Mouse (Mus musculus) thymus, postnatal 0 days (tissue): ENCODE data around the gene Pax7. TPM values are rescaled to one million over a fixed set of nuclear protein-coding genes. Genes with fewer than 3 reads are reported as not detected.

Source experiments
- DNase-seq: peaks from one replicate; pipeline ENCODE4 v3.0.0-alpha.2; 2015; ENCODE audit warnings: low spot score
- polyA plus RNA-seq: library from polyadenylated mRNA; unstranded; fragments of >200 nt; fragmentation: Nextera tagmentation; extraction: Ambion mirVana; gene quantifications from 2 replicates; pipeline ENCODE4 v1.2.1, GENCODE M21; 2015

Gene Pax7
- polyA plus RNA-seq, 1 experiment from 2014 or later, result 0.09 TPM

- peak; percentile 65 for DNase-seq
These were observed 19.9 kb downstream of the Pax7 start for GRCm38 (mm10) chr4:139813371-139813960.

GRCm38 (mm10) chr4:139811901-139812300 is 21.4 kb downstream of the Pax7 start:
- no peak for DNase-seq

GRCm38 (mm10) chr4:139811475-139811874 is 21.9 kb downstream of the Pax7 start:
- DNase-seq, result no peak

GRCm38 (mm10) chr4:139810762-139811438 is 22.4 kb downstream of the Pax7 start:
- DNase-seq, result no peak

GRCm38 (mm10) chr4:139809381-139809820 is 23.9 kb downstream of the Pax7 start:
- no peak for DNase-seq

GRCm38 (mm10) chr4:139807820-139808219 is 25.5 kb downstream of the Pax7 start:
- DNase-seq, result no peak

GRCm38 (mm10) chr4:139807191-139807808 is 26.0 kb downstream of the Pax7 start:
- DNase-seq, result no peak

- DNase-seq, result no peak
These were observed 28.4 kb downstream of the Pax7 start for GRCm38 (mm10) chr4:139804896-139805295.

GRCm38 (mm10) chr4:139803981-139804380 is 29.3 kb downstream of the Pax7 start:
- DNase-seq, result no peak

- no peak for DNase-seq
These were observed 33.8 kb downstream of the Pax7 start for GRCm38 (mm10) chr4:139799436-139800100.

- DNase-seq, result no peak
These were observed 36.0 kb downstream of the Pax7 start for GRCm38 (mm10) chr4:139797344-139797743.

GRCm38 (mm10) chr4:139796115-139796514 is 37.2 kb downstream of the Pax7 start:
- no peak for DNase-seq

GRCm38 (mm10) chr4:139791168-139791567 is 42.2 kb downstream of the Pax7 start:
- no peak for DNase-seq

- peak; percentile 58 for DNase-seq
These were observed 43.6 kb downstream of the Pax7 start for GRCm38 (mm10) chr4:139789772-139790171.

GRCm38 (mm10) chr4:139782926-139783467 is 50.3 kb downstream of the Pax7 start:
- DNase-seq, result no peak

GRCm38 (mm10) chr4:139771125-139771631 is 62.1 kb downstream of the Pax7 start:
- no peak for DNase-seq

- no peak for DNase-seq
These were observed 65.5 kb downstream of the Pax7 start for GRCm38 (mm10) chr4:139767823-139768222.

GRCm38 (mm10) chr4:139767115-139767718 is 66.1 kb downstream of the Pax7 start:
- no peak for DNase-seq

- DNase-seq, result no peak
These were observed 71.4 kb downstream of the Pax7 start for GRCm38 (mm10) chr4:139761911-139762310.

- DNase-seq, result no peak
These were observed 72.6 kb downstream of the Pax7 start for GRCm38 (mm10) chr4:139760736-139761135.
